Mouse (Mus musculus): ENCODE results near the gene Fignl1. TPM values are rescaled to one million over a fixed set of nuclear protein-coding genes. Genes with fewer than 3 reads are reported as not detected.
A peak's percentile ranks its signal among the peaks of the same experiment; 100 is the strongest.

Fignl1 gene
- total RNA-seq, 4 experiments from 2014 or later = 0.35 to 0.89 (median 0.76) TPM

- no peak for DNase-seq (ENCODE audit: low spot score in 2 of 2)
Observed at GRCm38 (mm10) chr11:11809404-11810175, 828 bp upstream of the Fignl1 start.

DNA sequence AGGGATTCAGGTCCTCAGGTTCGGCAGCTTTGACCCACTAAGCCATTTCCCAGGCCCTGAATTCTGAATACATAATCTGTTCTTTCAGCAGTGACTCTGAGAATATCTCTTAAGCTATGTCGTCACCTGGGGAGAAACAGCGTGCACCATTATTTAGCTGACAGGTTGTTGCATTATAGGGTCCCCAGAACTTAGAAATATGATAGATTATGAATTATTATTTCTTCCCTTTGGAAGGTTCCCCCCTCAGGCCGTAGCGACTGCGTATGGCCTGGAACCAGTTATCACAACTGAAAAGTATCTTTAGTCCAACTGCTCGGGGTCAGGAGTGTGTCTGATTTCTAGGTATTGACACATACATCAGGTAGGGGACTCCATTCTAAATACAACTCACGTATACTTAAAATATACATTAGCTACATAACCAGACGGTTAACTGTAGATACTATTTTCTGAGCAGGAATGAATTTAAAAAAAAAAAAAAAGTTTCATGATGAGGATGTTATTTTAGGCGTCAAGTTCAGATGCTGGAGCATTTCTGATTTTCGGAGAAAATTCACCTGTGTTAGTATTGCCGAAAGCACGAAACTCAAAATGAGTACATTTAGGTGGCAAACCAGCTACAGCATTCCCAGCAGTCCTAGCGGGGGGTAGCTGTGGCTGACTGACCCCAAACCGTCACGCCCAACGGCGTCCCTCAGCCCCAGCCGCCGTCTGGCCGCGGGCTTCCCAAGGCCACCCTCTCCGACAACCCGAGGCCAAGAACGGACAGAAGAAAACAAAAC is 535 bp downstream of the Fignl1 start:
- no peak for DNase-seq (ENCODE audit: low spot score in 2 of 2)

DNA sequence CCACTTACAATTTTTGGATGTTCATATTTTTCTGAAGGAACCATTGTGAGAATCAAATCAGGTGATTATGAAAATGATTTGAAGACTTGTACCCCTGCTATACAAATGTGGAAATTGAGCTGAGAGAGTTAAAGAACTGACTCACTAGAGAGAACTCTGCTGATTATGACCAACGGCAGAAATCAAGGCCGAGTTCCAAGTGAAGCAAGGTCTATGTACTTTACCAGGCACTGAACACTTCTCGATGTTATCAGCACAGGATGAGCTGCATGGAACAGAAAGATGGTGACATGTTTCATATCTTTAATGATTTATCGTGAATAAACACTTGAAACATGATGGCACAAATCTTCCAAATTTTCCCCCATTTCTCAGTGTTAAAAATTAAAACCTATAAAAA is 2.8 kb downstream of the Fignl1 start:
- no peak for DNase-seq (ENCODE audit: low spot score in 2 of 2)

- no peak for DNase-seq (ENCODE audit: low spot score in 2 of 2)
Observed at GRCm38 (mm10) chr11:11804421-11804820, 4.3 kb downstream of the Fignl1 start.

DNA sequence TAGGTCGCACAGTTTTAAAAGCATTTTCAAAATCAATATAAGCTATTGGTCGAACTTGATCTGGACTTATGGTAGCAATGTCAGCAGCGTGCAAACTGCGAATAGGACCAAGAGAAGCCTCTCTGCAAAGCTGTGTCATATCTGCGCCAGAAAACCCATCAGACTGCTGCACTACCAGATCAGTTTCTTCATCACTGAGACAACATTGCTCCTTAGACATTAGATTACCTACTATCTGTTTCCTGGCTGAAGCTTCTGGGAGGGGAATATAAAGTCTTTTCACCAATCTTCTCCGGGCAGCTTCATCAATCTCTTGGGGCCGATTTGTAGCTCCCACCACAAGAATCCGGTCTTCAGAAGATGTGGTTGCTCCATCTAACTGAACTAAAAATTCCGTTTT is 7.7 kb downstream of the Fignl1 start:
- no peak for DNase-seq (ENCODE audit: low spot score in 2 of 2)

- DNase-seq (ENCODE audit: low spot score in 2 of 2) = no peak
Observed at GRCm38 (mm10) chr11:11800304-11800703, 8.5 kb downstream of the Fignl1 start.

GRCm38 (mm10) chr11:11798690-11799089 is 10.1 kb downstream of the Fignl1 start:
- no peak for DNase-seq (ENCODE audit: low spot score in 2 of 2)

- no peak for DNase-seq (ENCODE audit: low spot score in 2 of 2)
Observed at GRCm38 (mm10) chr11:11794626-11795025, 14.1 kb downstream of the Fignl1 start.

DNA sequence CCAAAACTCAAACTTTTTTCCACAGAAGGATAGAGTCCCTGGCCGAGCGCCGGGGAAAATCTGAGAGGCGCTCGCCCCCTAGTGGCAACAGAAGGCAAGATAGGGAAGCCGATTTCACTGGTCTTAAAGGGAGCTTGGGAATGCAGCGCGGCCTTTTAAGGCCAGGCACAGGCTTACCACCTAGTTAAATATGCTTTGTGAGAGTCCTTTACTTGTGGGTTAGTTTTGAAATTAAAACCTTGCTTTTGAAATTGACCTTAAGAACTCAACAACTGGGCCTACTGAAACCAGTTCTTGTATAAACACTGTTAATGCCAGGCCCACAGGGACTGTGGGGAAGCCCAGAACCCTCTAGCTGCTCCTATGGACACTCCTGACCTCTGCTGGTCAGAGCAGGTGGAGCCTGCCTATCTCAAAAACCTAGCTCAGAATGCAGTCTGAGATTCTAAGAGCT is 20.2 kb downstream of the Fignl1 start:
- peak; percentile 25 to 75 for DNase-seq (ENCODE audit: low spot score in 2 of 2)

GRCm38 (mm10) chr11:11785457-11785856 is 23.3 kb downstream of the Fignl1 start:
- no peak for DNase-seq (ENCODE audit: low spot score in 2 of 2)

- no peak for DNase-seq (ENCODE audit: low spot score in 2 of 2)
Observed at GRCm38 (mm10) chr11:11781728-11782127, 27.0 kb downstream of the Fignl1 start.

- DNase-seq (ENCODE audit: low spot score in 2 of 2) = no peak
Observed at GRCm38 (mm10) chr11:11778345-11778744, 30.4 kb downstream of the Fignl1 start.

- no peak for DNase-seq (ENCODE audit: low spot score in 2 of 2)
Observed at GRCm38 (mm10) chr11:11777796-11778195, 31.0 kb downstream of the Fignl1 start.

GRCm38 (mm10) chr11:11777246-11777645 is 31.5 kb downstream of the Fignl1 start:
- no peak for DNase-seq (ENCODE audit: low spot score in 2 of 2)

- DNase-seq (ENCODE audit: low spot score in 2 of 2) = no peak
Observed at GRCm38 (mm10) chr11:11776822-11777174, 32.0 kb downstream of the Fignl1 start.

DNA sequence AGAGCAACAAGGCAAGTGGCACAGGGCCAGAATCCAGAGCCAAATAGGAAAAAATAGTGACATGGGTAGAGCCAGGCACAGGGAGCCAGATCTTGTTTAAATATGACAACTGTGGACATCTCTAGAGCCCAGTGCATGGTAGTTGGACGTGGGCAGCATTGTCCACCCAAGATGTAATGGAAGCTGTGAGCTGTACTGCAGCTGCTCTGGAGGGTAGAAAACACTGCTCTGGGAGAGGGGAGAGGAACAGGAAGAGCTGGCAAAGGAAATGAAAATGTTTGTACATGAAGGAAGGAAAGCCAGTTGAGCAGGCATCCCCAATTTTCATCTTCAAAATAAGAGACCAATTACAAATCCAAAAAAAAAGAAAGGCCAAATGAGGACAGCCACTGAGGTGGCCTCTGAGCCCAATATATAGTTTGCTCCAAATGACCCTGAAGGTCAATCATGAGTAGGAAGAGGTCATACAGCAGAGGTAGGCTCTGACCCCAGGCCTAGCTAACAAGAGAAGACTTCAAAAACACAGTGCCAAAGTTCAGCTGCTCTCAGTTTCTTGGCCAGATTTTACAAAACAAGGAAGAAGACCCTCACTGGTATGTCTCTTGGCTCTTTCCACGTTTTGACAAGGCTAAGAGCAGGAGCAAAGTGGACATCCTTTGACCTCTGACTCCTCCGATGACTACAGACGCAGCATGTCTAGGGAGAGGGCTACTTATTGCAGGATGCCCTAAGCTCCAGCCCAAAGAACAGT is 32.5 kb downstream of the Fignl1 start:
- no peak for DNase-seq (ENCODE audit: low spot score in 2 of 2)

DNA sequence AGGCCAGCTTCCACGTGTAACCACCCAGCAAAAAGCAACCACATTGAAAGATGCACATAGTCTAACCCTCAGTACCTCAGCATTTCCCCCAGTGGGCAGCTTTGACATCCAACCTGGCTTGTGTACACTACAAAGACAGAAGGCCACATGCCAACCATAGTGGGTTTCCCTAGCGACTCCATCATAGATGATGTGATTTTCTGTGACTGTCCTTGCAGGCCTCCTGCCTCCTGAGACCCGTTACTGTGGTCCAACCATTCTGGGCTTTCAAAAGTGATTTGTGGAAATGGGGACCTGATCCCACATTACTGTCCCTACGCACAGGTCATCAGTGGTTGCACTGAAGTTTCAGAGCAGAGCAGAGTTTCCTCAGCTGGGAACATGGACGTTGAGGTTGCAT is 33.9 kb downstream of the Fignl1 start:
- DNase-seq (ENCODE audit: low spot score in 2 of 2) = no peak

DNA sequence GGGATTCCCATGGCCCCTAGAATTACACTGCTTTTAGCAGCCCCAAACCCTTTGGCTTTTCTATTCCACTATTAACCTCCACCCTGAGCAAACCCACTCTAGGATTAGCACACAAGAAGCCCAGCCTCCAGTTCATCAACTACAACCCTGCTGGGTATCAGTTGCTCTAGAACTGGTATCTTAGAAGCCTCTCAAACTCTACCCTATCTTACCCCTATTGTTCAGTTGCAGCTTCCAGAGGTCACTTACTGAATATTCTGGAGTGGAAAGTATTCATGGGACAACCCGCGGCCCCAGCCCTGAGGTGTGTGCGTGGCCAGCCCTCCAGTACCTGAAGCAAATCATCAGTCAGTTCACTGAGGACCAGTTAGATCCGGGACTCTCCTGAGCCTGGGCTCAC is 34.4 kb downstream of the Fignl1 start:
- no peak for DNase-seq (ENCODE audit: low spot score in 2 of 2)

GRCm38 (mm10) chr11:11772196-11772595 is 36.6 kb downstream of the Fignl1 start:
- no peak for DNase-seq (ENCODE audit: low spot score in 2 of 2)

DNA sequence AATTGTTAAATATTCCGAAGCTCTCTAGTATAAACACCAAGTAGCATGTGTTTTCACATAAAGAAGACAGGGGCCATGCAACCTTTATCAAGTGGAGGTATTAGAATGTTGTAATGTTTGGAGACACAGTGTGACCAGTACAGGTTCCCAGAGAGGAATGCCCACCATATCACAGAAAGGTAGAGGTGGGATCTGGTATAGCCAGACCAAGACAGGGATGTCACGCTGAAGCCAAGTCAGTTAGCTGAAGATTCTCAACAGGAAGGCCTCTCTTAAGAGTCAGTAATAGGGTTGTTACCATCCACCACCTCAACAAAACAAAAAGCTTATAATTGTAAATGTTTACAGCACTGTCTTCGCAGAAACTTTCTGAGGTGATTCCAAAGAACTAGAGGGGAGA is 38.1 kb downstream of the Fignl1 start:
- DNase-seq (ENCODE audit: low spot score in 2 of 2) = no peak

- no peak for DNase-seq (ENCODE audit: low spot score in 2 of 2)
Observed at GRCm38 (mm10) chr11:11769281-11769680, 39.5 kb downstream of the Fignl1 start.

- no peak for DNase-seq (ENCODE audit: low spot score in 2 of 2)
Observed at GRCm38 (mm10) chr11:11768057-11768456, 40.7 kb downstream of the Fignl1 start.
